Mouse (Mus musculus) right cerebral cortex, adult 2 months (tissue): Measurements from ENCODE around the gene Atp6v0b.
A peak's percentile ranks its signal among the peaks of the same experiment; 100 is the strongest.

ENCODE experiments used
- DNase-seq, 2 experiments: peaks; one replicate each; pipeline ENCODE4 v3.0.0; 2021 to 2022; ENCODE audit warnings: low spot score in 2 of 2

Atp6v0b gene

GRCm38 (mm10) chr4:117908834-117909453 lies 21.8 kb upstream of the Atp6v0b start:
- no peak for DNase-seq

GRCm38 (mm10) chr4:117906196-117906595 lies 19.1 kb upstream of the Atp6v0b start:
- DNase-seq: no peak

- DNase-seq: no peak
Observed at GRCm38 (mm10) chr4:117904761-117905160, 17.6 kb upstream of the Atp6v0b start.

GRCm38 (mm10) chr4:117904094-117904493 lies 17.0 kb upstream of the Atp6v0b start:
- no peak for DNase-seq

- DNase-seq: no peak
Observed at GRCm38 (mm10) chr4:117898111-117898510, 11.0 kb upstream of the Atp6v0b start.

- DNase-seq: no peak
Observed at GRCm38 (mm10) chr4:117896031-117896430, 8.9 kb upstream of the Atp6v0b start.

GRCm38 (mm10) chr4:117895339-117895738 lies 8.2 kb upstream of the Atp6v0b start:
- no peak for DNase-seq

- no peak for DNase-seq
Observed at GRCm38 (mm10) chr4:117894601-117895000, 7.5 kb upstream of the Atp6v0b start.

- DNase-seq: no peak
Observed at GRCm38 (mm10) chr4:117893376-117893775, 6.2 kb upstream of the Atp6v0b start.

- DNase-seq: peak; percentile 86
Observed at GRCm38 (mm10) chr4:117891738-117892161, 4.6 kb upstream of the Atp6v0b start, which contains the start of gene Dph2. TSS of gene Dph2 (minus strand) at chr4:117892032.

- no peak for DNase-seq
Observed at GRCm38 (mm10) chr4:117890750-117891149, 3.6 kb upstream of the Atp6v0b start.

- no peak for DNase-seq
Observed at GRCm38 (mm10) chr4:117890031-117890430, 2.9 kb upstream of the Atp6v0b start.

- no peak for DNase-seq
Observed at GRCm38 (mm10) chr4:117889471-117889870, 2.3 kb upstream of the Atp6v0b start.

GRCm38 (mm10) chr4:117887920-117888319 lies 787 bp upstream of the Atp6v0b start:
- DNase-seq: no peak

GRCm38 (mm10) chr4:117886644-117887043 lies 489 bp downstream of the Atp6v0b start:
- DNase-seq: no peak

- no peak for DNase-seq
Observed at GRCm38 (mm10) chr4:117885994-117886393, 1.1 kb downstream of the Atp6v0b start.

- no peak for DNase-seq
Observed at GRCm38 (mm10) chr4:117885093-117885492, 2.0 kb downstream of the Atp6v0b start.

- DNase-seq: no peak
Observed at GRCm38 (mm10) chr4:117884146-117884545, 3.0 kb downstream of the Atp6v0b start.

- peak; percentile 50 to 68 for DNase-seq
Observed at GRCm38 (mm10) chr4:117882701-117883691, 4.1 kb downstream of the Atp6v0b start, which contains the start of gene B4galt2. TSS of gene B4galt2 (minus strand) at chr4:117883487.

GRCm38 (mm10) chr4:117878703-117879102 lies 8.4 kb downstream of the Atp6v0b start:
- peak; percentile 48 to 61 for DNase-seq

- DNase-seq: no peak
Observed at GRCm38 (mm10) chr4:117878301-117878700, 8.8 kb downstream of the Atp6v0b start.

- DNase-seq: no peak
Observed at GRCm38 (mm10) chr4:117873615-117874014, 13.5 kb downstream of the Atp6v0b start.

GRCm38 (mm10) chr4:117872471-117872886 lies 14.7 kb downstream of the Atp6v0b start, which contains the start of gene Ccdc24:
TSS of gene Ccdc24 (minus strand) at chr4:117872557.
- no peak for DNase-seq
